Mouse (Mus musculus): ENCODE measurements around the gene Pygm. TPM values are rescaled to one million over a fixed set of nuclear protein-coding genes. Genes with fewer than 3 reads are reported as not detected.

Pygm gene
- polyA plus RNA-seq (2014; fragmentation: Nextera tagmentation; extraction: Ambion mirVana), result 5.9 and 6.2 TPM in 2 replicates

DNA sequence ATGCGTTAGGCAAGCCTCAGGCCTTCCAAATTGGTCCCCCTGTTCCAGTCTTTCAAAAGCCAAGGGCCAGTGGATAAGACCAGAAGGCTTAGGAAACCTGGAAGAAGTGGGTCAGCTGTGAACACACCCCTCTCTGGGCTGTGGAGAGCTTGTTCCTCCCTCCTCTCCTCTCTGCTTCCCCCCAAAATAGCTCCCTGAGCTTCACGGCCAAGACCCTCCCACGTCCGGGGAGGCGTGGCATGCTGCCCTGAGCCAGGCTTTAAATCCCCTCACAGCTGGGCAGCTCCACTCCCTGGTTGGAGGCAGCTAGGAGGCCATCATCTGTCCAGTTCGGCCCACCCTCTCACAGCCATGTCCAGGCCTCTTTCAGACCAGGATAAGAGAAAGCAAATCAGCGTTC, at the start of gene Pygm:
TSS of gene Pygm (plus strand) at position 272 of the 400 bp plus-strand sequence.
- 11% methylated on average over 7 of the region's 7 CpGs for WGBS
- peak within 1 kb of the TSS; percentile 7; the same call in 1 of the 2 replicates for H3K4me2 ChIP-seq (ENCODE audit: low read length)
- ATAC-seq (replicated peaks; ENCODE audit: low FRiP score, low TSS enrichment, low read depth), result peak; percentile 51
- no peaks in the 10 kb centered on the region for H3K9me3 ChIP-seq (ENCODE audit: control insufficient read depth, low read length)
- no peak for DNase-seq (ENCODE audit: low spot score)
- H3K27ac ChIP-seq (ENCODE audit: low read depth), result no peak within 1 kb of the TSS
- H3K4me3 ChIP-seq (ENCODE audit: low read depth, low read length), result no peak within 1 kb of the TSS
- peaks cover 10% of the 10 kb centered on the region for H3K4me1 ChIP-seq (replicated peaks; ENCODE audit: control insufficient read depth, insufficient read depth, low read length)
- H3K36me3 ChIP-seq (ENCODE audit: control insufficient read depth, insufficient read depth, low read length), result 0 out of 2 replicates have a peak, but pooled peaks cover 5% of the 10 kb centered on the region
- no peaks in the 10 kb centered on the region for H3K27me3 ChIP-seq (replicated peaks; ENCODE audit: control insufficient read depth, insufficient read depth, low read length)
- no peak within 1 kb of the TSS; the same call in 1 of the 2 replicates for H3K9ac ChIP-seq (ENCODE audit: low read length)

DNA sequence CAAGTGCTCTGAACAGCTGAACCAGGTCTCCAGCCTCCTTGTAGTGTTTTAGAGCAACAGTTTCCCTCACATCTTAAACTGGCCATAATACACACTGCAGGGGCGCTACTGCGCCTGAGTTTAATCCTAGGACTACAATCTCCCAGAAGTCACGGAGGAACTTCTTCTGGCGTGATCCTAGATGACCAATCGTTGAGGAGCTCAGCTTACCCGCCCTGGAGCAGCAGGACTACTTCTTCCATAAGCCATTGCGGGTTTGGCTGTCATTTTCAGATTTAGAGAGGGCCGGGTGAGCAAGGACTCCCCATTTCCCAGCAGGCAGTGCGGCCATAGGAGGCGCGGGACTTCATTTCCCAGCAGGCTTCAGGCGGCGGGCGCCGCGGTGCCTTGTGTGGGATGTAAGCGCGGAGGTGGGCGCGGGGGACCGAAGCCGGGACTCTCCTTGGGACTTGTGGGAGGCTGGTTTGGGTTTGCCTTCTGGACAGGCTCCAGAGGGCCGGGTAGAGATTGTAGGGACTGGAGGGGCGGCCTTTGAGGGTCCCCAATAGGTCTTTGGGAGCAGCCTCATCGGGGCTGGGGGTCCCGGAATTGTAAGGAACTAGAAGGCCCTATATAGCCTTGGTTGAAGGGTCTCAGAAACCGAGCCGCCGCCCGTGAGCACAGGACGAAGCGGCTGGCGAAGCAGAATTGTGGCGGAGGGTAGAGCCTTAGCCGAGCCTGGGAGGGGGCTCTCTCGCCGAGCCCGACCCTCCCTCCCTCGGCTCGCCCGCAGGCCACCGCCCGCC, 49.3 kb upstream of the Pygm start, which contains the start of gene Men1:
TSS of gene Men1 (plus strand) at position 307 of the 785 bp plus-strand sequence.
- WGBS, result under 1% methylated on average over 41 of the region's 43 CpGs
- H3K27ac ChIP-seq (ENCODE audit: low read depth), result peak within 1 kb of the TSS; percentile 79
- H3K4me1 ChIP-seq (replicated peaks; ENCODE audit: control insufficient read depth, insufficient read depth, low read length), result peaks cover 13% of the 10 kb centered on the region
- H3K9me3 ChIP-seq (ENCODE audit: control insufficient read depth, low read length), result no peaks in the 10 kb centered on the region
- H3K9ac ChIP-seq (ENCODE audit: low read length), result peak within 1 kb of the TSS; percentile 69
- peak; percentile 89 for DNase-seq (ENCODE audit: low spot score)
- H3K4me2 ChIP-seq (ENCODE audit: low read length), result peak within 1 kb of the TSS; percentile 92
- no peaks in the 10 kb centered on the region for H3K27me3 ChIP-seq (replicated peaks; ENCODE audit: control insufficient read depth, insufficient read depth, low read length)
- H3K4me3 ChIP-seq (ENCODE audit: low read depth, low read length), result peak within 1 kb of the TSS; percentile 58
- ATAC-seq (replicated peaks; ENCODE audit: low FRiP score, low TSS enrichment, low read depth), result peak; percentile 88
- H3K36me3 ChIP-seq (ENCODE audit: control insufficient read depth, insufficient read depth, low read length), result peaks cover 30% of the 10 kb centered on the region

DNA sequence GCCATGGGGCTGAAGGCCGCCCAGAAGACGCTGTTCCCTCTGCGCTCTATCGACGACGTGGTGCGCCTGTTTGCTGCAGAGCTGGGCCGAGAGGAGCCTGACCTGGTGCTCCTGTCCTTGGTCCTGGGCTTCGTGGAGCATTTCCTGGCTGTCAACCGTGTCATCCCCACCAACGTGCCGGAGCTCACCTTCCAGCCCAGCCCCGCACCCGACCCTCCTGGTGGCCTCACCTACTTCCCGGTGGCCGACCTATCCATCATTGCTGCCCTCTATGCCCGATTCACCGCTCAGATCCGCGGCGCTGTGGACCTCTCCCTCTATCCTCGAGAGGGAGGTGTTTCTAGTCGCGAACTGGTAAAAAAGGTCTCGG, 48.8 kb upstream of the Pygm start:
- Histone ChIP-seq H3K9ac (ENCODE audit: low read length) (peak overlapping the region; percentile 69), H3K36me3 (ENCODE audit: control insufficient read depth, insufficient read depth, low read length) (peaks cover 35% of the 10 kb centered on the region), H3K27me3 (replicated peaks; ENCODE audit: control insufficient read depth, insufficient read depth, low read length) (no peaks in the 10 kb centered on the region), H3K9me3 (ENCODE audit: control insufficient read depth, low read length) (no peaks in the 10 kb centered on the region), H3K4me2 (ENCODE audit: low read length) (peak overlapping the region; percentile 92), H3K4me1 (replicated peaks; ENCODE audit: control insufficient read depth, insufficient read depth, low read length) (peaks cover 16% of the 10 kb centered on the region), H3K4me3 (ENCODE audit: low read depth, low read length) (peak overlapping the region; percentile 58), H3K27ac (ENCODE audit: low read depth) (peak overlapping the region; percentile 22; the same call in 1 of the 2 replicates)
- WGBS, result 1% methylated on average over 25 of the region's 25 CpGs
- DNase-seq (ENCODE audit: low spot score), result peak; percentile 68
- no peak; the same call in 1 of the 2 replicates for ATAC-seq (replicated peaks; ENCODE audit: low FRiP score, low TSS enrichment, low read depth)

DNA sequence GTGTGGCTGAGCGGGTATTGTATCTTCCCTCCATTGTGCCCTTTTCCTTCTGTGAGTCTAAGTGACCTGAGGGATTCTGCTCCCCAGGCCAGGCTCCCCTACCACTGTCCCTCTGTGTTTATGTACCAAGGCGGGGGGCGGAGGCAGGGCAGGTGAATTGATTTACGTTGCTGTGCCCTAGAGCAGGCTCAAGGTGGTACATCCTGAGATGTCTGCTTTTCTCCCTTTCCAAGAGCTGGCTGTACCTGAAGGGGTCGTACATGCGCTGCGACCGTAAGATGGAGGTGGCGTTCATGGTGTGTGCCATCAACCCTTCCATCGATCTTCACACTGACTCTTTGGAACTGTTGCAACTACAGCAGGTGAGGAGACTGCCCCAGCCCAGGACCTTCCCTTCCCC, 47.3 kb upstream of the Pygm start:
- no peak overlapping the region for H3K4me3 ChIP-seq (ENCODE audit: low read depth, low read length)
- 92% methylated on average over 10 of the region's 10 CpGs for WGBS
- H3K4me1 ChIP-seq (replicated peaks; ENCODE audit: control insufficient read depth, insufficient read depth, low read length), result peaks cover 18% of the 10 kb centered on the region

DNA sequence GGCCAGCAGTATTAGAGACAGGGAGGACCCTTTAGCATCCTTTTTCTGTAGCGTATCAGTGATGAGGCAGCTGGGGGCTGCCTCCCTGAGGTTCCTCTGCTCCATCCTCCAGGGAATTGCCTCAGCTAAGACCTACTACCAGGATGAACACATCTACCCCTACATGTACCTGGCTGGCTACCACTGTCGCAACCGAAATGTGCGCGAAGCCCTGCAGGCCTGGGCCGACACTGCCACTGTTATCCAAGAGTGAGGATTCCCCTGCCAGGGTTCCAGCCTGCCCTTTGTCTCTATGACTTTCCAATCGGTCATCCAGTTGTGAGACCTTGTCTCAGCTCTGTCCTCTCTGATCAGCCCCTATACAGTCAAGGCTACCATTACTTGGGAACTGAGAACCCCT, 46.0 kb upstream of the Pygm start:
- Histone ChIP-seq H3K9ac (ENCODE audit: low read length) (no peak overlapping the region), H3K4me1 (replicated peaks; ENCODE audit: control insufficient read depth, insufficient read depth, low read length) (peaks cover 18% of the 10 kb centered on the region), H3K27me3 (replicated peaks; ENCODE audit: control insufficient read depth, insufficient read depth, low read length) (no peaks in the 10 kb centered on the region), H3K27ac (ENCODE audit: low read depth) (no peak overlapping the region), H3K9me3 (ENCODE audit: control insufficient read depth, low read length) (no peaks in the 10 kb centered on the region), H3K4me3 (ENCODE audit: low read depth, low read length) (no peak overlapping the region), H3K36me3 (ENCODE audit: control insufficient read depth, insufficient read depth, low read length) (peaks cover 35% of the 10 kb centered on the region), H3K4me2 (ENCODE audit: low read length) (no peak overlapping the region)
- no peak for DNase-seq (ENCODE audit: low spot score)
- ATAC-seq (replicated peaks; ENCODE audit: low FRiP score, low TSS enrichment, low read depth), result no peak
- 93% methylated on average over 7 of the region's 7 CpGs for WGBS

More for the DNA sequence above, 47.3 kb upstream of the Pygm start:
- Histone ChIP-seq H3K9me3 (ENCODE audit: control insufficient read depth, low read length) (no peaks in the 10 kb centered on the region), H3K27ac (ENCODE audit: low read depth) (no peak overlapping the region), H3K4me2 (ENCODE audit: low read length) (peak overlapping the region; percentile 92), H3K9ac (ENCODE audit: low read length) (no peak overlapping the region), H3K27me3 (replicated peaks; ENCODE audit: control insufficient read depth, insufficient read depth, low read length) (no peaks in the 10 kb centered on the region), H3K36me3 (ENCODE audit: control insufficient read depth, insufficient read depth, low read length) (peaks cover 35% of the 10 kb centered on the region)
- no peak for ATAC-seq (replicated peaks; ENCODE audit: low FRiP score, low TSS enrichment, low read depth)
- no peak for DNase-seq (ENCODE audit: low spot score)

DNA sequence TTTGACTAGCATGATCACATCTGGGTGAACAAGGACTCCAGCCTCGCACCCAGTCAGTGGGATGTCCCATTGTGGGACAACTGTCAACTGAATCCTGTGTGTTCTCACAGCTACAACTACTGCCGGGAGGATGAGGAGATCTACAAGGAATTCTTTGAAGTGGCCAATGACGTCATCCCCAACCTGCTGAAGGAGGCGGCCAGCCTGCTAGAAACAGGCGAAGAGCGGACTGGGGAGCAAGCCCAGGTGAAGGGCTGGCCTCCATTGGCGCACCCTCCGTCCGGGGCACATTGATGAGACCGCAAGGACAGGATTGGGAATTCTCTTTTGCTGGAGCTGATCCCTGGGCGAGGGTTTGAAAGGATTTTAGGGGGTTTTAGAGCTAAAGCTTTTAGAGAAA, 45.5 kb upstream of the Pygm start:
- WGBS, result 92% methylated on average over 11 of the region's 11 CpGs
- no peaks in the 10 kb centered on the region for H3K27me3 ChIP-seq (replicated peaks; ENCODE audit: control insufficient read depth, insufficient read depth, low read length)
- H3K9ac ChIP-seq (ENCODE audit: low read length), result no peak overlapping the region
- peaks cover 35% of the 10 kb centered on the region for H3K36me3 ChIP-seq (ENCODE audit: control insufficient read depth, insufficient read depth, low read length)
- no peak overlapping the region for H3K4me2 ChIP-seq (ENCODE audit: low read length)
- DNase-seq (ENCODE audit: low spot score), result no peak
- H3K4me3 ChIP-seq (ENCODE audit: low read depth, low read length), result no peak overlapping the region
- no peak overlapping the region for H3K27ac ChIP-seq (ENCODE audit: low read depth)
- H3K4me1 ChIP-seq (replicated peaks; ENCODE audit: control insufficient read depth, insufficient read depth, low read length), result peaks cover 18% of the 10 kb centered on the region
- ATAC-seq (replicated peaks; ENCODE audit: low FRiP score, low TSS enrichment, low read depth), result no peak
- H3K9me3 ChIP-seq (ENCODE audit: control insufficient read depth, low read length), result no peaks in the 10 kb centered on the region

DNA sequence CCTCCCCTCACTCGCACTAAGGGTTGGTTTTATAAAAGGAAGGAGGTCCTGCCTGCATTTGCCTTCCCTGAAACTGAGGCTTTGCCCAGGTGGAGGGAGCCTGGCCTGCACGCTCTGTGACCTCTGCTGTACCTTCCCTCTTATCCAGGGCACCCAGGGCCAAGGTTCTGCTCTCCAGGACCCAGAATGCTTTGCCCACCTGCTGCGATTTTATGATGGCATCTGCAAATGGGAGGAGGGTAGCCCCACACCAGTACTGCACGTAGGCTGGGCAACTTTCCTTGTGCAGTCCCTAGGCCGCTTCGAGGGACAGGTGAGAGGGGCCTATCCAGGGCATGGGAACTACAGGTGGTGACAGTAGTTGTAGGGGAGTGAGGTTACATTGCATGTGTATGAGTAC, 45.0 kb upstream of the Pygm start:
- no peaks in the 10 kb centered on the region for H3K27me3 ChIP-seq (replicated peaks; ENCODE audit: control insufficient read depth, insufficient read depth, low read length)
- 94% methylated on average over 6 of the region's 6 CpGs for WGBS
- DNase-seq (ENCODE audit: low spot score) (no peak), ATAC-seq (replicated peaks; ENCODE audit: low FRiP score, low TSS enrichment, low read depth) (no peak)
- peaks cover 39% of the 10 kb centered on the region for H3K36me3 ChIP-seq (ENCODE audit: control insufficient read depth, insufficient read depth, low read length)
- no peak overlapping the region for H3K4me3 ChIP-seq (ENCODE audit: low read depth, low read length)
- no peak overlapping the region for H3K27ac ChIP-seq (ENCODE audit: low read depth)
- no peak overlapping the region for H3K4me2 ChIP-seq (ENCODE audit: low read length)
- no peak overlapping the region for H3K9ac ChIP-seq (ENCODE audit: low read length)
- H3K4me1 ChIP-seq (replicated peaks; ENCODE audit: control insufficient read depth, insufficient read depth, low read length), result peaks cover 18% of the 10 kb centered on the region
- H3K9me3 ChIP-seq (ENCODE audit: control insufficient read depth, low read length), result no peaks in the 10 kb centered on the region

DNA sequence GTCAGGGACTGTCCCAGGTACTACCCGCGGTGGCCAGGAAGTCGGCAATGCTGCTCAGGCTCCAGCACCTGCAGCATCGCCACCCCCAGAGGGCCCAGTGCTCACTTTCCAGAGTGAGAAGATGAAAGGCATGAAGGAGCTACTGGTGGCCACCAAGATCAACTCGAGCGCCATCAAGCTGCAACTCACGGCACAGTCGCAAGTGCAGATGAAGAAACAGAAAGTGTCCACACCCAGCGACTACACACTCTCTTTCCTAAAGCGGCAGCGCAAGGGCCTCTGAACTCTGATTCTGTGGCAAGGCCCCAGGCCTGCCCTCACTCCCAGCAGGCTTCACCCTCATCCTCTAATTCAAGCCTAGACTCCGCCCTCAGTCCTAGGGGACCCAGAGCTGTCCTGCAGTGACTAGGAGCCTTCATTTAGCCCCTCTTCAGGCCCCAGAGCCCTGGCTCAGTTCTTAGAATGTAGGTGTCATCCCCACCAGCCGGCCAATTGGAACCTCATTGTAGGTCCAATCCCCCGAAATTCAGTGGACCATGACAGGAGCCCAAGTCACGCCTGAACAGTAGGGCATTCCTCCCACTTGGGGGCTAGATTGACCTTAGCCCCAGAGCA, 44.2 kb upstream of the Pygm start:
- Histone ChIP-seq H3K9ac (ENCODE audit: low read length) (no peak overlapping the region), H3K9me3 (ENCODE audit: control insufficient read depth, low read length) (no peaks in the 10 kb centered on the region), H3K27ac (ENCODE audit: low read depth) (no peak overlapping the region), H3K4me1 (replicated peaks; ENCODE audit: control insufficient read depth, insufficient read depth, low read length) (peaks cover 15% of the 10 kb centered on the region), H3K36me3 (ENCODE audit: control insufficient read depth, insufficient read depth, low read length) (peaks cover 39% of the 10 kb centered on the region), H3K4me2 (ENCODE audit: low read length) (peak overlapping the region; percentile 83), H3K4me3 (ENCODE audit: low read depth, low read length) (no peak overlapping the region), H3K27me3 (replicated peaks; ENCODE audit: control insufficient read depth, insufficient read depth, low read length) (no peaks in the 10 kb centered on the region)
- no peak for DNase-seq (ENCODE audit: low spot score)
- ATAC-seq (replicated peaks; ENCODE audit: low FRiP score, low TSS enrichment, low read depth), result 0 out of 2 replicates have a peak, but pooled peaks have one; percentile 2
- 73% methylated on average over 15 of the region's 15 CpGs for WGBS
